Mouse (Mus musculus): Measurements from ENCODE around the gene Fam187b. TPM values are rescaled to one million over a fixed set of nuclear protein-coding genes. Genes with fewer than 3 reads are reported as not detected.
"Not testable (repeated sequence)": the region's sequence is repeated elsewhere in the genome, so short reads cannot be mapped to it uniquely, and the experiment has no call there.

Gene Fam187b
- total and polyA plus RNA-seq, 3 experiments: not detected

DNA sequence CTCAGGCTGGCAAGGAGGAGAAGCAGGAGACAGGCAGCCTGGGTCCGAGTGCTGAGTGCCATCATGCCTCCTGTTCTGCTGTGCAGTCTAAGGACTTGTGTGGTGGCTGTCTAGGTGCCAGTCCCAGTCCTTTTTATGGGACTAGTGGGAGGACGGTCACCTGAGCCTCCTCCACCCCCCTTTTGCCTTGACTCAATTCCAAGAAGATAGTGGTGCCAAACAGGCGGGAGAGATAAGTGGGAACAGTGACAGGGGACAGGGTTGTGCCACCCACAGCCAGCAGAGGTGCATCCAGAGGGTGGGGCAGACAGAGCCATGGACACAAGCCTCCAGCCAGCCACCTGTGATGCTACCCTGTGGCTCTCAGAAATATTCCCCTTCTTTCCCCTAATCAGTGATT, 49.5 kb upstream of the Fam187b start:
- Histone ChIP-seq H3K36me3 (ENCODE audit: control insufficient read depth in 1 of 2, insufficient read depth in 2 of 2, low read length in 2 of 2) (no peaks in the 10 kb centered on the region), H3K27me3 (ENCODE audit: control insufficient read depth in 1 of 2, insufficient read depth in 2 of 2, low read length in 2 of 2) (peaks cover 5 to 7% of the 10 kb centered on the region in 2 experiments), H3K9ac (ENCODE audit: control insufficient read depth, low read depth, low read length, poor library complexity, severe bottlenecking) (no peak overlapping the region), H3K79me2 (ENCODE audit: control insufficient read depth, insufficient read depth, low read length, poor library complexity) (no peaks in the 10 kb centered on the region), H3K4me1 (ENCODE audit: control insufficient read depth in 1 of 2, insufficient read depth in 2 of 2, low read length in 2 of 2) (no peaks in the 10 kb centered on the region), H3K4me3 (ENCODE audit: control insufficient read depth in 1 of 2, insufficient read depth in 1 of 2, low read depth in 2 of 2, low read length in 2 of 2) (no peak overlapping the region), H3K9me3 (replicated peaks; ENCODE audit: insufficient read depth, low read length) (no peaks in the 10 kb centered on the region), H3K27ac (ENCODE audit: control insufficient read depth, low read depth, low read length) (no peak overlapping the region)
- TF ChIP-seq MAZ (IDR thresholded peaks at IDR 0.05; ENCODE audit: low read depth, low read length) (no peak), MAX (IDR thresholded peaks at IDR 0.05; ENCODE audit: low read length) (no peak), MAFK (IDR thresholded peaks at IDR 0.05; ENCODE audit: borderline replicate concordance, low read depth, low read length) (no peak), CTCF (IDR thresholded peaks at IDR 0.05 in 2 of 3, conservative IDR thresholded peaks at IDR 0.05 in 1 of 3; ENCODE audit: control insufficient read depth in 1 of 3, insufficient read depth in 1 of 3, low read depth in 2 of 3, low read length in 3 of 3, poor library complexity in 1 of 3, severe bottlenecking in 1 of 3) (no peak), POLR2A (IDR thresholded peaks at IDR 0.05; ENCODE audit: control insufficient read depth in 1 of 2, insufficient read depth in 1 of 2, low read depth in 1 of 2, low read length in 2 of 2, poor library complexity in 1 of 2) (no peak), ZKSCAN1 (IDR thresholded peaks at IDR 0.05; ENCODE audit: low read depth, low read length) (no peak)
- DNase-seq (ENCODE audit: low read depth, low spot score): no peak

DNA sequence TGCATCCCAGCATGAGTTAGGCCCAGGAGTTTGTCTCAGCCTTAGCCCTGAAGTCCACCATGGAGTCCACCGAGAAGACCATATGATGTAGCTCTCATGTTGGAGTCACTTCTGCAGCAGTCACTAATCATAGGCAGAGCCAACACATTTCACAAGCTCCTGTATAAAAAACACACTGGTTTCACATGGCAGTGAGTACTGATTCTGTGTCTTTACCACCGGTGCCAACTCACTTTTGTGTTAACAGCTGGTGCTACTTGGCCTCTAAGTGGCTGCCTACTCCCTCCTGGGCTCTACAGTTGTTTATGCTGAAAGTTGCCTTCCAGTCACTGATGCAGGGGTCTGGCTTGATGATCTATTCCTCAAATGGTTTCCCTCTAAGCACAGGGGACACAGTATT, 49.0 kb upstream of the Fam187b start, which contains the start of gene Hamp2:
Hamp2 (minus strand) TSS at position 101 of the 400 bp plus-strand sequence.
- not testable (repeated sequence) for H3K9ac ChIP-seq (ENCODE audit: control insufficient read depth, low read depth, low read length, poor library complexity, severe bottlenecking); H3K27me3 ChIP-seq (ENCODE audit: control insufficient read depth in 1 of 2, insufficient read depth in 2 of 2, low read length in 2 of 2); DNase-seq (ENCODE audit: low read depth, low spot score); H3K4me3 ChIP-seq (ENCODE audit: control insufficient read depth in 1 of 2, insufficient read depth in 1 of 2, low read depth in 2 of 2, low read length in 2 of 2); H3K4me1 ChIP-seq (ENCODE audit: control insufficient read depth in 1 of 2, insufficient read depth in 2 of 2, low read length in 2 of 2); H3K9me3 ChIP-seq (replicated peaks; ENCODE audit: insufficient read depth, low read length); H3K27ac ChIP-seq (ENCODE audit: control insufficient read depth, low read depth, low read length); H3K36me3 ChIP-seq (ENCODE audit: control insufficient read depth in 1 of 2, insufficient read depth in 2 of 2, low read length in 2 of 2); H3K79me2 ChIP-seq (ENCODE audit: control insufficient read depth, insufficient read depth, low read length, poor library complexity)

DNA sequence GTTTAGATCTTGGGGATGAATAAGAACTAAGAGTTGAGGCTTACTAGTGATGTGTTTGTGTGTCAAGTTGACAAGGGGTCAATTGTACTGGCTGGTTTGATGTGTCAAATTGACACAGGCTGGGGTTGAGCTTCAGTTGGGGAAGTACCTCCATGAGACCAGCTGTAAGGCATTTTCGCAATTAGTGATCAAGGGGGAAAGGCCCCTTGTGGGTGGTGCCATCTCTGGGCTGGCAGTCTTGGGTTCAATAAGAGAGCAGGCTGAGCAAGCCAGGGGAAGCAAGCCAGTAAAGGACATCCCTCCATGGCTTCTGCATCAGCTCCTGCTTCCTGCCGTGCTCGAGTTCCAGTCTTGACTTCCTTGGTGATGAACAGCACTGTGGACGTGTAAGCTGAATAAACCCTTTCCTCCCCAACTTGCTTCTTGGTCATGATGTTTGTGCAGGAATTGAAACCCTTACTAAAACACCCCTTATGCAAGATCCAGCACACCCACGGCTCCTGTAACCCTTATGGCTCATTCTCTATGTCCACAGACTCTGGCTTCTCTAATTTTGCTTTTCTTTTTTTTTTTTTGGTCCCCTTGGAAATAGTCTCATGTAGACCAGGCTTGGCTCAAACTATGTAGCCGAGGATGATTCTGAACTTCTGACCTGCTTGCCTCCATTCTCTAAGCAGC, 38.0 kb upstream of the Fam187b start:
- not testable (repeated sequence) for H3K4me3 ChIP-seq (ENCODE audit: control insufficient read depth in 1 of 2, insufficient read depth in 1 of 2, low read depth in 2 of 2, low read length in 2 of 2); H3K36me3 ChIP-seq (ENCODE audit: control insufficient read depth in 1 of 2, insufficient read depth in 2 of 2, low read length in 2 of 2); H3K9me3 ChIP-seq (replicated peaks; ENCODE audit: insufficient read depth, low read length); H3K79me2 ChIP-seq (ENCODE audit: control insufficient read depth, insufficient read depth, low read length, poor library complexity); H3K9ac ChIP-seq (ENCODE audit: control insufficient read depth, low read depth, low read length, poor library complexity, severe bottlenecking); DNase-seq (ENCODE audit: low read depth, low spot score); H3K27ac ChIP-seq (ENCODE audit: control insufficient read depth, low read depth, low read length); H3K27me3 ChIP-seq (ENCODE audit: control insufficient read depth in 1 of 2, insufficient read depth in 2 of 2, low read length in 2 of 2); H3K4me1 ChIP-seq (ENCODE audit: control insufficient read depth in 1 of 2, insufficient read depth in 2 of 2, low read length in 2 of 2)

DNA sequence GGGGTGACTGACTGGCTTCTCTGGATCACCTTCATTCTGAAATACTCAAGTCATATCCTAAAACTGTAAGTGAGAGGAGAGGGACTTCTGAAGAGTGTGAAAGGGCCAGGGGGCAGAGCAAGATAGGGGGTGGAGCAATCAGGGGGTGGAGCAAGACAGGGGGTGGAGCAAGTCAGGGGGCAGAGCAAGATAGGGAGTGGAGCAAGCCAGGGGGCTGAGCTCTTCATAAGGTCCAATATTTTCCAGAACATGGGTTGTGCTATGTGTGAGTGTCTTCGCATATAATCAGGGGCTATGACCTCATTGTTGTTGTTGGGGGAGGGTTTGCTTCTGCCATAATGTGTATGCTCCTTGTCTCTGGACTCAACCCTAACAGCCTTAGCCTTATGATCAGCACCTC, 33.5 kb upstream of the Fam187b start:
- H3K9me3 ChIP-seq (replicated peaks; ENCODE audit: insufficient read depth, low read length); H3K9ac ChIP-seq (ENCODE audit: control insufficient read depth, low read depth, low read length, poor library complexity, severe bottlenecking); H3K4me3 ChIP-seq (ENCODE audit: control insufficient read depth in 1 of 2, insufficient read depth in 1 of 2, low read depth in 2 of 2, low read length in 2 of 2); H3K4me1 ChIP-seq (ENCODE audit: control insufficient read depth in 1 of 2, insufficient read depth in 2 of 2, low read length in 2 of 2); H3K27me3 ChIP-seq (ENCODE audit: control insufficient read depth in 1 of 2, insufficient read depth in 2 of 2, low read length in 2 of 2); H3K79me2 ChIP-seq (ENCODE audit: control insufficient read depth, insufficient read depth, low read length, poor library complexity); H3K27ac ChIP-seq (ENCODE audit: control insufficient read depth, low read depth, low read length); H3K36me3 ChIP-seq (ENCODE audit: control insufficient read depth in 1 of 2, insufficient read depth in 2 of 2, low read length in 2 of 2): not testable (repeated sequence)
- DNase-seq (ENCODE audit: low read depth, low spot score): peak; percentile 4

DNA sequence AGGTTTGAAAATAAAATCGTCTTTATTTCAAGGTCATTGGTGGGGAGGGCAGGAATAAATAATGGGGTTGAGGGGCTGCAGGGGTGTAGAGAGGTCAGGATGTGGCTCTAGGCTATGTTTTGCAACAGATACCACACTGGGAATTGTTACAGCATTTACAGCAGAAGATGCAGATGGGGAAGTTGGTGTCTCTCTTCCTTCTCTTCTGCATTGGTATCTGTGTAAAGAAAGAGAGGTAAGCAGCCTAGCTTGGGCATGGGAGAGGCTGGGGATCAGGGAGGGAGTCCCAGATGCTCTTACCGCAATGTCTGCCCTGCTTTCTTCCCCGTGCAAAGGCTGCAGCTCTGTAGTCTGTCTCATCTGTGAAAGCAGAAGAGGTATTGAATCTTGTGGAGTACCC, 31.2 kb upstream of the Fam187b start:
- not testable (repeated sequence) for DNase-seq (ENCODE audit: low read depth, low spot score); H3K9me3 ChIP-seq (replicated peaks; ENCODE audit: insufficient read depth, low read length); H3K9ac ChIP-seq (ENCODE audit: control insufficient read depth, low read depth, low read length, poor library complexity, severe bottlenecking); H3K4me3 ChIP-seq (ENCODE audit: control insufficient read depth in 1 of 2, insufficient read depth in 1 of 2, low read depth in 2 of 2, low read length in 2 of 2); H3K4me1 ChIP-seq (ENCODE audit: control insufficient read depth in 1 of 2, insufficient read depth in 2 of 2, low read length in 2 of 2); H3K27me3 ChIP-seq (ENCODE audit: control insufficient read depth in 1 of 2, insufficient read depth in 2 of 2, low read length in 2 of 2); H3K27ac ChIP-seq (ENCODE audit: control insufficient read depth, low read depth, low read length); H3K79me2 ChIP-seq (ENCODE audit: control insufficient read depth, insufficient read depth, low read length, poor library complexity); H3K36me3 ChIP-seq (ENCODE audit: control insufficient read depth in 1 of 2, insufficient read depth in 2 of 2, low read length in 2 of 2)

Measured in MEL (cell line).